Comparison of ENCODE assay signal across 8 mouse cellular contexts in the genomic region with DNA sequence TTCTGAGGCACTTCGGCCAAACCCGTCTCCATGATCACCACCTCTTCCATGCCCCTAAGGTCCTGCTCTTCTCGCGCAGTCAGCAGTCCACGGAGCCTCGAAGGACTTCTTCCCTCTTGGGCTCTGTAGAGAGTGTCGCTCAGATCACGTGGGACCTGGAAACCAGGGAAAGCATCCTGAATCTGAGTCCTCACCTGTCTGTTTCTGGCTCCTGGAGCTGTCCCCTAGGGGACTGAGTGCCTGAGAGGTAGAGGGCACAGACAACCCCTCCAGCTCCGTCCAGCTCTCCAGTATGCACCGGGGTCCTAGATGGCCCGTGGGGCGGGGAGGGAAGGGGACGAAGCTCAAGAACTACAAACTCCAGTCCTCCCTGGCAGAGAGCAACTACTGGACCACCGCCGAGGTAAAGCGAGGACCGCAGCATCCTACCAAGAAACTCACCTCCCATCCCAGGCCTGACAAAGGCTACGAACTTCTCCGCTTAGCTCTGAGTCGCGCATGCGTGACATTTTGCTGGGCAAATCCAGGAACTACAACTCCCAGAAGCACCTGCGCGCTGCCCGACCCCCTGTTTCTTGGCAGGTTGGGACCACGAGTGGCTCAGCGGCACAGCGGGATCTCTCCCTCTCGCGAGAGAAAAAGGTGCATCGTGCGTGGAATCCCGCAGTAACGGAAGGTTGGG. TPM values are rescaled to one million over a fixed set of nuclear protein-coding genes. Genes with fewer than 3 reads are reported as not detected.
DNase-seq lines count a peak whose midpoint lies in the region; ATAC-seq and TF ChIP-seq lines count a peak whose summit lies in the region.

A gene (minus strand): TSS at position 528 of the 682 bp plus-strand sequence.

- peaks cover 3% of the 10 kb centered on the region; the same call in 1 of the 2 replicates for H3K4me1 ChIP-seq in cerebellum, adult 2 months (ENCODE audit: control insufficient read depth, insufficient read depth, low read length)
- no peaks in the 10 kb centered on the region; the same call in 1 of the 2 replicates for H3K4me1 ChIP-seq in lung, adult 2 months (ENCODE audit: control insufficient read depth, insufficient read depth, low read length)
- H3K4me1 ChIP-seq in neural tube, embryonic 15.5 days, result peaks cover 14% of the 10 kb centered on the region
- peaks cover 8% of the 10 kb centered on the region for H3K4me1 ChIP-seq in testis, adult 2 months (ENCODE audit: control insufficient read depth, insufficient read depth, low read length)

- no peak within 1 kb of the TSS for H3K27ac ChIP-seq in cerebellum, adult 2 months (ENCODE audit: insufficient read depth, low read length)
- peak within 1 kb of the TSS; percentile 83 for H3K27ac ChIP-seq in neural tube, embryonic 15.5 days (replicated peaks)
- peak within 1 kb of the TSS; percentile 79 for H3K27ac ChIP-seq in testis, adult 2 months (ENCODE audit: control insufficient read depth, insufficient read depth, low read depth, low read length)

- peaks cover 26% of the 10 kb centered on the region for H3K36me3 ChIP-seq in neural tube, embryonic 15.5 days
- no peaks in the 10 kb centered on the region; the same call in 1 of the 2 replicates for H3K36me3 ChIP-seq in testis, adult 2 months (ENCODE audit: control insufficient read depth, insufficient read depth, low read length)

- H3K9me3 ChIP-seq in neural tube, embryonic 15.5 days (replicated peaks), result peaks cover 8% of the 10 kb centered on the region; the same call in 1 of the 2 replicates

- H3K27me3 ChIP-seq in cerebellum, adult 2 months (ENCODE audit: control insufficient read depth, insufficient read depth, low read length), result no peaks in the 10 kb centered on the region
- no peaks in the 10 kb centered on the region for H3K27me3 ChIP-seq in neural tube, embryonic 15.5 days (replicated peaks)
- H3K27me3 ChIP-seq in testis, adult 2 months (ENCODE audit: control insufficient read depth, insufficient read depth, low read length), result no peaks in the 10 kb centered on the region

- no peak for TF ChIP-seq CTCF in cerebellum, adult 2 months (IDR thresholded peaks at IDR 0.05; ENCODE audit: borderline replicate concordance, insufficient read depth, low read depth, low read length)
- no peak for TF ChIP-seq CTCF in lung, adult 2 months (IDR thresholded peaks at IDR 0.05; ENCODE audit: insufficient read depth, low read length)
- no peak for TF ChIP-seq CTCF in testis, adult 2 months (IDR thresholded peaks at IDR 0.05; ENCODE audit: control insufficient read depth, insufficient read depth, insufficient replicate concordance, low read depth, low read length)

- H3K4me2 ChIP-seq in neural tube, embryonic 15.5 days, result peak within 1 kb of the TSS; percentile 67

- ATAC-seq in frontal cortex, adult (ENCODE audit: low TSS enrichment), result peak; percentile 99
- peak; percentile 94 to 97 for ATAC-seq in hematopoietic stem cell, adult 5-6 weeks (replicated peaks in 1 of 2; ENCODE audit: insufficient read depth in 1 of 2, low FRiP score in 2 of 2, low TSS enrichment in 1 of 2, low read depth in 1 of 2, poor library complexity in 2 of 2, severe bottlenecking in 2 of 2)
- peak; percentile 95 for ATAC-seq in neural tube, embryonic 15.5 days (ENCODE audit: low FRiP score)

- peak; percentile 63; the same call in 1 of the 2 replicates for TF ChIP-seq POLR2A in cerebellum, adult 2 months (IDR thresholded peaks at IDR 0.05; ENCODE audit: borderline replicate concordance, insufficient read depth, low read length)
- no peak; the same call in 1 of the 2 replicates for TF ChIP-seq POLR2A in lung, adult 2 months (IDR thresholded peaks at IDR 0.05; ENCODE audit: borderline replicate concordance, extremely low read depth, low read depth, low read length)
- TF ChIP-seq POLR2A in testis, adult 2 months (IDR thresholded peaks at IDR 0.05; ENCODE audit: control insufficient read depth, low read depth, low read length), result peak; percentile 96

- peak within 1 kb of the TSS; percentile 62 for H3K4me3 ChIP-seq in cerebellum, adult 2 months (replicated peaks; ENCODE audit: insufficient read depth, low read depth, low read length)
- peak within 1 kb of the TSS; percentile 57 for H3K4me3 ChIP-seq in lung, adult 2 months (replicated peaks; ENCODE audit: extremely low read depth, low read depth, low read length)
- H3K4me3 ChIP-seq in neural tube, embryonic 15.5 days (replicated peaks), result peak within 1 kb of the TSS; percentile 49
- H3K4me3 ChIP-seq in testis, adult 2 months (ENCODE audit: control insufficient read depth, low read depth, low read length), result peak within 1 kb of the TSS; percentile 93

- DNase-seq in ES-CJ7 (ENCODE audit: low read depth, low spot score), result peak; percentile 99
- peak; percentile 86 to 87 for DNase-seq in cerebellum, adult 2 months
- DNase-seq in layer of hippocampus, adult 8-10 months (ENCODE audit: low spot score in 2 of 2), result peak; percentile 93
- DNase-seq in lung, adult 2 months, result peak; percentile 68

- peak within 1 kb of the TSS; percentile 53 for H3K9ac ChIP-seq in neural tube, embryonic 15.5 days (replicated peaks)

- WGBS in cerebellum, adult 2 months, result 5% methylated on average over 34 of the region's 34 CpGs
- 7% methylated on average over 34 of the region's 34 CpGs for WGBS in lung, adult 2 months
- 7% methylated on average over 34 of the region's 34 CpGs for WGBS in neural tube, embryonic 15.5 days

RNA-seq across cellular contexts. Expression of the gene that starts here (rescaled TPM):
- polyA plus RNA-seq in cerebellum, adult 2 months (2012; rRNA removed), result 9.8 and 10.8 TPM in 2 replicates
- total RNA-seq in hematopoietic stem cell, adult 5-6 weeks (2017), result 7.8 and 9.7 TPM in 2 replicates
- 10 to 100 TPM; 21.2 to 31.8 (median 24.3) TPM for total RNA-seq in layer of hippocampus, adult 8-10 months (2022)
- polyA plus RNA-seq in lung, adult 2 months (2012; rRNA removed), result 0.54 and 1.1 TPM in 2 replicates
- polyA plus RNA-seq in neural tube, embryonic 15.5 days (2015; fragmentation: Nextera tagmentation; extraction: Ambion mirVana), result 25.0 and 25.3 TPM in 2 replicates
- 7.8 and 8.1 TPM in 2 replicates for polyA plus RNA-seq in testis, adult 2 months (2012; rRNA removed)
